In the genomic region with DNA sequence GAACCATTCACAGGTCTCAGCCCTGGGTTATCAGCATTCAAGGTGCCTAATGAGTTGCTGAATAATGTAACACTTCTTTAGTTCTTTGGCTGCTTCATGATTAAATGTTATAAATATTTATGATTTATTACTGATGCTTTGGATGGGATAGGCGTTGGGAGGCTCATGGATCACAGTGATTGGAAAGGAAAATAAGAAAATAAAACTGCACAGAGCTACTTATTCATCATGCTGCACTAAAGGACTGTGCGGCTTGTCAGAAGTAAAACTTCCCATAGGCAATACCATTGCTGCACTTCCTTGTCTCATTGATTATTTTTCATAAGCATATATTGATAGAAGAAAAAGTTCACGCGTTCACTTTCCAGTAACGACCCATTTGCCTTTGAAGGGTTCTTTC, we compare ENCODE assay signal across 21 mouse cellular contexts.
DNase-seq lines count a peak whose midpoint lies in the region; ATAC-seq and TF ChIP-seq lines count a peak whose summit lies in the region.
"Had no signal": no experiment of that assay in that cellular context is flagged by ENCODE, and none has a peak within 500 bp of the region (broad histone marks: within the 10 kb centered on the region; RNA-seq: fewer than 3 reads in every experiment).

No protein-coding gene starts in this region.

- H3K4me2 ChIP-seq in forebrain, embryonic 15.5 days (replicated peaks) = 0 out of 2 replicates have a peak overlapping the region, but pooled peaks have one; percentile 12
- H3K4me2 ChIP-seq in forebrain, postnatal 0 days (ENCODE audit: low read depth) = no peak overlapping the region
- H3K4me2 ChIP-seq in hindbrain, embryonic 14.5 days (replicated peaks) = no peak overlapping the region
- no peak overlapping the region for H3K4me2 ChIP-seq in hindbrain, embryonic 16.5 days (ENCODE audit: low read length)
- H3K4me2 ChIP-seq in midbrain, embryonic 15.5 days = no peak overlapping the region
- H3K4me2 ChIP-seq: heart, embryonic 13.5 days; hindbrain, embryonic 15.5 days had no signal

- DNase-seq in forebrain, postnatal 0 days = no peak
- no peak for DNase-seq in hindbrain, embryonic 14.5 days (ENCODE audit: low spot score)
- peak; percentile 37 for DNase-seq in brain, embryonic 14.5 days (ENCODE audit: low read depth)
- DNase-seq in gastrocnemius, postnatal 4 days (ENCODE audit: low spot score in 2 of 2) = no peak
- DNase-seq: adrenal gland, postnatal 14 days; cerebellum, adult 18-20 months; cerebellum, adult 9-11 months; cerebellum, postnatal 36 days; gastrocnemius, postnatal 25 days; heart, adult 11 months; heart, postnatal 36 days; kidney, adult 11 months had no signal

- ATAC-seq in forebrain, embryonic 15.5 days (replicated peaks) = no peak
- ATAC-seq in forebrain, postnatal 0 days = no peak; the same call in 1 of the 2 replicates
- 0 out of 2 replicates have a peak, but pooled peaks have one; percentile 27 for ATAC-seq in hindbrain, embryonic 14.5 days (ENCODE audit: low FRiP score)
- ATAC-seq in hindbrain, embryonic 16.5 days = no peak
- ATAC-seq in midbrain, embryonic 15.5 days (replicated peaks) = 0 out of 2 replicates have a peak, but pooled peaks have one; percentile 30
- ATAC-seq: activated CD4-positive, CD25-positive, alpha-beta regulatory T cell, adult 4 months; Patski had no signal

- no peak overlapping the region for H3K27ac ChIP-seq in forebrain, embryonic 15.5 days (replicated peaks)
- H3K27ac ChIP-seq in forebrain, postnatal 0 days (ENCODE audit: low read depth, low read length) = no peak overlapping the region
- peak overlapping the region; percentile 70 for H3K27ac ChIP-seq in hindbrain, embryonic 14.5 days
- no peak overlapping the region for H3K27ac ChIP-seq in hindbrain, embryonic 16.5 days (ENCODE audit: low read depth, low read length)
- 0 out of 2 replicates have a peak overlapping the region, but pooled peaks have one; percentile 34 for H3K27ac ChIP-seq in midbrain, embryonic 15.5 days
- H3K27ac ChIP-seq: embryonic facial prominence, embryonic 10.5 days; heart, embryonic 13.5 days; hindbrain, embryonic 15.5 days had no signal

- no peak overlapping the region for H3K4me3 ChIP-seq in forebrain, embryonic 15.5 days
- H3K4me3 ChIP-seq in forebrain, postnatal 0 days (ENCODE audit: low read depth, low read length) = no peak overlapping the region
- H3K4me3 ChIP-seq in hindbrain, embryonic 14.5 days (replicated peaks; ENCODE audit: low read length) = no peak overlapping the region
- H3K4me3 ChIP-seq in hindbrain, embryonic 16.5 days (ENCODE audit: low read length) = no peak overlapping the region
- H3K4me3 ChIP-seq in midbrain, embryonic 15.5 days = no peak overlapping the region
- H3K4me3 ChIP-seq: embryonic facial prominence, embryonic 10.5 days; heart, embryonic 13.5 days; hindbrain, embryonic 15.5 days had no signal

- H3K36me3 ChIP-seq in forebrain, embryonic 15.5 days = no peaks in the 10 kb centered on the region
- no peaks in the 10 kb centered on the region for H3K36me3 ChIP-seq in forebrain, postnatal 0 days (ENCODE audit: insufficient read depth)
- H3K36me3 ChIP-seq in hindbrain, embryonic 14.5 days (replicated peaks; ENCODE audit: control insufficient read depth, insufficient read depth) = no peaks in the 10 kb centered on the region
- H3K36me3 ChIP-seq in hindbrain, embryonic 16.5 days (ENCODE audit: control insufficient read depth, insufficient read depth, low read length) = no peaks in the 10 kb centered on the region
- no peaks in the 10 kb centered on the region for H3K36me3 ChIP-seq in midbrain, embryonic 15.5 days (replicated peaks)
- H3K36me3 ChIP-seq: embryonic facial prominence, embryonic 10.5 days; heart, embryonic 13.5 days; hindbrain, embryonic 15.5 days had no signal

- no peak for TF ChIP-seq POLR2A in brain, embryonic 14.5 days (IDR thresholded peaks at IDR 0.05; ENCODE audit: borderline replicate concordance, extremely low read depth, insufficient read depth, insufficient read length, poor library complexity, severe bottlenecking)

- WGBS in forebrain, embryonic 15.5 days = 51% methylated on average over 5 of the region's 5 CpGs
- 43% methylated on average over 5 of the region's 5 CpGs for WGBS in forebrain, postnatal 0 days
- 67% methylated on average over 5 of the region's 5 CpGs for WGBS in hindbrain, embryonic 14.5 days
- 76% methylated on average over 5 of the region's 5 CpGs for WGBS in hindbrain, embryonic 16.5 days
- WGBS in midbrain, embryonic 15.5 days = 63% methylated on average over 5 of the region's 5 CpGs

- no peaks in the 10 kb centered on the region for H3K27me3 ChIP-seq in forebrain, embryonic 15.5 days
- H3K27me3 ChIP-seq in forebrain, postnatal 0 days (ENCODE audit: insufficient read depth, low read length) = no peaks in the 10 kb centered on the region; the same call in 1 of the 2 replicates
- no peaks in the 10 kb centered on the region for H3K27me3 ChIP-seq in hindbrain, embryonic 14.5 days (ENCODE audit: control insufficient read depth, insufficient read depth, low read length)
- no peaks in the 10 kb centered on the region for H3K27me3 ChIP-seq in hindbrain, embryonic 16.5 days (replicated peaks; ENCODE audit: control insufficient read depth, insufficient read depth, low read length)
- H3K27me3 ChIP-seq in midbrain, embryonic 15.5 days (replicated peaks) = no peaks in the 10 kb centered on the region
- H3K27me3 ChIP-seq: CH12.LX; heart, embryonic 13.5 days; hindbrain, embryonic 15.5 days; Patski had no signal

- no peak for TF ChIP-seq CTCF in forebrain, postnatal 0 days (IDR thresholded peaks at IDR 0.05; ENCODE audit: low read depth)
- no peak for TF ChIP-seq CTCF in brain, embryonic 14.5 days (IDR thresholded peaks at IDR 0.05; ENCODE audit: borderline replicate concordance, extremely low read depth, insufficient read depth, insufficient read length)

- peaks cover 21% of the 10 kb centered on the region for H3K4me1 ChIP-seq in forebrain, embryonic 15.5 days
- 0 out of 2 replicates have a peak, but pooled peaks cover 8% of the 10 kb centered on the region for H3K4me1 ChIP-seq in forebrain, postnatal 0 days (ENCODE audit: insufficient read depth)
- no peaks in the 10 kb centered on the region; the same call in none of the 2 replicates for H3K4me1 ChIP-seq in hindbrain, embryonic 14.5 days (replicated peaks; ENCODE audit: control insufficient read depth, insufficient read depth, low read length)
- no peaks in the 10 kb centered on the region for H3K4me1 ChIP-seq in hindbrain, embryonic 16.5 days (ENCODE audit: control insufficient read depth, insufficient read depth, low read depth, low read length)
- peaks cover 13% of the 10 kb centered on the region for H3K4me1 ChIP-seq in midbrain, embryonic 15.5 days

- no peak overlapping the region for H3K9ac ChIP-seq in forebrain, embryonic 15.5 days (replicated peaks)
- no peak overlapping the region for H3K9ac ChIP-seq in forebrain, postnatal 0 days
- H3K9ac ChIP-seq in hindbrain, embryonic 14.5 days = no peak overlapping the region
- no peak overlapping the region for H3K9ac ChIP-seq in hindbrain, embryonic 16.5 days (ENCODE audit: low read depth, low read length)
- H3K9ac ChIP-seq in midbrain, embryonic 15.5 days = no peak overlapping the region
- H3K9ac ChIP-seq: heart, embryonic 13.5 days; hindbrain, embryonic 15.5 days had no signal

- no peaks in the 10 kb centered on the region for H3K9me3 ChIP-seq in forebrain, embryonic 15.5 days
- H3K9me3 ChIP-seq in forebrain, postnatal 0 days (ENCODE audit: low read length) = no peaks in the 10 kb centered on the region
- H3K9me3 ChIP-seq in hindbrain, embryonic 14.5 days (ENCODE audit: control insufficient read depth, low read length) = no peaks in the 10 kb centered on the region
- no peaks in the 10 kb centered on the region for H3K9me3 ChIP-seq in hindbrain, embryonic 16.5 days (ENCODE audit: control insufficient read depth, low read length)
- H3K9me3 ChIP-seq in midbrain, embryonic 15.5 days = no peaks in the 10 kb centered on the region
- H3K9me3 ChIP-seq: embryonic facial prominence, embryonic 10.5 days; heart, embryonic 13.5 days; hindbrain, embryonic 15.5 days had no signal

Comparison
In these comparisons a context has a peak if more than half of its experiments do, and no peak if none do; other contexts are left out.
1. ATAC-seq: peak in hindbrain, embryonic 14.5 days (single experiment) and midbrain, embryonic 15.5 days (single experiment); none in forebrain, embryonic 15.5 days (single experiment), forebrain, postnatal 0 days (single experiment) and hindbrain, embryonic 16.5 days (single experiment).
2. H3K27ac ChIP-seq: peak in hindbrain, embryonic 14.5 days (single experiment) and midbrain, embryonic 15.5 days (single experiment); none in forebrain, embryonic 15.5 days (single experiment), forebrain, postnatal 0 days (single experiment) and hindbrain, embryonic 16.5 days (single experiment).